In genomic region chr13:98696716-98697115, GRCm38 (mm10) we compare ENCODE assay signal across 29 mouse cellular contexts. TPM values are rescaled to one million over a fixed set of nuclear protein-coding genes. Genes with fewer than 3 reads are reported as not detected.
A peak's percentile ranks its signal among the peaks of the same experiment; 100 is the strongest.
DNase-seq lines count a peak whose midpoint lies in the region; ATAC-seq lines count a peak whose summit lies in the region.
"Had no signal": no experiment of that assay in that cellular context is flagged by ENCODE, and none has a peak within 500 bp of the region (broad histone marks: within the 10 kb centered on the region; RNA-seq: fewer than 3 reads in every experiment).

No protein-coding gene starts in this region.

- DNase-seq in kidney, adult 11 months: peak; percentile 39
- DNase-seq in kidney, postnatal 4 days: no peak
- DNase-seq in lung, postnatal 10 days: peak; percentile 54
- no peak for DNase-seq in lung, adult 18-20 months
- DNase-seq in gastrocnemius, adult 8-10 months (ENCODE audit: low spot score in 2 of 2): no peak
- DNase-seq: adrenal gland, postnatal 10 days; cerebellum, adult 11 months; cerebellum, adult 8-10 months; cerebellum, postnatal 14 days; embryo, embryonic 11 days; gastrocnemius, postnatal 25 days; heart, postnatal 10 days; heart, postnatal 4 days had no signal

- no peaks in the 10 kb centered on the region for H3K9me3 ChIP-seq in intestine, embryonic 16.5 days (ENCODE audit: control insufficient read depth, low read length)
- H3K9me3 ChIP-seq: embryonic facial prominence, embryonic 15.5 days; forebrain, embryonic 10.5 days; heart, embryonic 10.5 days; hindbrain, embryonic 12.5 days had no signal

- ATAC-seq in intestine, embryonic 16.5 days: no peak
- no peak for ATAC-seq in frontal cortex, adult (ENCODE audit: low TSS enrichment)
- ATAC-seq: forebrain, embryonic 14.5 days had no signal

- no peak overlapping the region for H3K4me2 ChIP-seq in intestine, embryonic 16.5 days (ENCODE audit: low read depth, low read length)
- H3K4me2 ChIP-seq: embryonic facial prominence, embryonic 15.5 days; hindbrain, embryonic 12.5 days had no signal

- no peaks in the 10 kb centered on the region for H3K36me3 ChIP-seq in intestine, embryonic 16.5 days (ENCODE audit: control insufficient read depth, insufficient read depth, low read length)
- H3K36me3 ChIP-seq: embryonic facial prominence, embryonic 15.5 days; forebrain, embryonic 10.5 days; heart, embryonic 10.5 days; hindbrain, embryonic 12.5 days had no signal

- peaks cover 9% of the 10 kb centered on the region for H3K4me1 ChIP-seq in intestine, embryonic 16.5 days (ENCODE audit: control insufficient read depth, insufficient read depth, low read length)

- WGBS in intestine, embryonic 16.5 days: 88% methylated on average over 3 of the region's 3 CpGs

- no peak overlapping the region for H3K9ac ChIP-seq in intestine, embryonic 16.5 days (ENCODE audit: low read depth, low read length)
- H3K9ac ChIP-seq: embryonic facial prominence, embryonic 15.5 days; hindbrain, embryonic 12.5 days had no signal

- H3K4me3 ChIP-seq in intestine, embryonic 16.5 days (ENCODE audit: low read length): no peak overlapping the region
- H3K4me3 ChIP-seq: embryonic facial prominence, embryonic 15.5 days; erythroblast, embryonic 14.5 days; forebrain, embryonic 10.5 days; heart, embryonic 10.5 days; hindbrain, embryonic 12.5 days had no signal

- peak overlapping the region; percentile 88 for H3K27ac ChIP-seq in intestine, embryonic 16.5 days (ENCODE audit: low read length)
- H3K27ac ChIP-seq: embryonic facial prominence, embryonic 15.5 days; forebrain, embryonic 10.5 days; heart, embryonic 10.5 days; hindbrain, embryonic 12.5 days had no signal

- no peaks in the 10 kb centered on the region; the same call in 1 of the 2 replicates for H3K27me3 ChIP-seq in intestine, embryonic 16.5 days (replicated peaks; ENCODE audit: control insufficient read depth, insufficient read depth, low read length)

RNA-seq across cellular contexts. Expression of gene Tmem171, which starts 2.1 kb away (rescaled TPM):
- polyA plus RNA-seq in intestine, embryonic 16.5 days (2015; fragmentation: Nextera tagmentation; extraction: Ambion mirVana): 36.4 and 43.2 TPM in 2 replicates
- 1 to 10 TPM in 1 of 4 experiments, under 1 TPM in 1, not detected in 2; 0.32 to 1.4 TPM for total RNA-seq in gastrocnemius, adult 8-10 months (2022)
- total RNA-seq: granulocyte monocyte progenitor cell, adult 5-6 weeks; MEL had no signal
- polyA plus RNA-seq: brain, embryonic 14.5 days; embryonic facial prominence, embryonic 11.5 days; erythroblast, embryonic 14.5 days; forebrain, embryonic 10.5 days; forebrain, embryonic 14.5 days had no signal

RNA-seq across cellular contexts. Expression of gene Tmem174, which starts 59.5 kb away (rescaled TPM):
- 0.07 and 0.10 TPM in 2 replicates for polyA plus RNA-seq in intestine, embryonic 16.5 days (2015; fragmentation: Nextera tagmentation; extraction: Ambion mirVana)
- total RNA-seq in gastrocnemius, adult 8-10 months (2022): not detected
- total RNA-seq: adrenal gland, postnatal 10 days; common myeloid progenitor, adult 5-6 weeks; gastrocnemius, adult 18-20 months; gastrocnemius, postnatal 25 days; granulocyte monocyte progenitor cell, adult 5-6 weeks; heart, postnatal 10 days; heart, postnatal 4 days; MEL had no signal
- polyA plus RNA-seq: brain, embryonic 14.5 days; C2C12; embryonic facial prominence, embryonic 11.5 days; erythroblast, embryonic 14.5 days; forebrain, embryonic 10.5 days; forebrain, embryonic 14.5 days; heart, embryonic 14.5 days; hindbrain, embryonic 12.5 days had no signal

Comparison
In these comparisons a context has a peak if more than half of its experiments do, and no peak if none do; other contexts are left out.
1. DNase-seq: peak in kidney, adult 11 months (single experiment) and lung, postnatal 10 days (single experiment); none in kidney, postnatal 4 days (0 of 2), lung, adult 18-20 months (0 of 2) and gastrocnemius, adult 8-10 months (0 of 2).